Mouse (Mus musculus): Measurements from ENCODE around the gene Dgkh. TPM values are rescaled to one million over a fixed set of nuclear protein-coding genes. Genes with fewer than 3 reads are reported as not detected.

Dgkh gene
- polyA plus RNA-seq, 1 experiment from 2014 or later = 2.5 TPM

DNA sequence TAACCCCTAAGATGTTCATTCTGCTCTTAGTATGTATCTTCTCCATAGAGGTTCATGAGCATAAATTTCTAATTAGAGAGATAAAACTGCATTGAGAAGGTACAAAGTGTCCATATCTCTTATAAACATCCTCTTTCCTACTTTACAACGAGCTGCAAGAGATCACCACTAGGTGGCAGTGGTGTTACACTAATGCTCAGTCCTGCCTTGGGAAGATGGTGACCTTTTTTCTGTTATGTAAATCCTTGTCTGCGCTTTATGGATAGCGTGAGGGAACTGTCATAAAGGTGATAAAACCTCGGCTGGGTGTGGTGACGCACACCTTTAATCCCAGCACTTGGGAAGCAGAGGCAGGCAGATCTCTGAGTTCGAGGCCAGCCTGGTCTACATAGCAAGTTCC, 64.3 kb downstream of the Dgkh start:
- Histone ChIP-seq H3K9ac (no peak overlapping the region), H3K4me2 (no peak overlapping the region), H3K27me3 (no peaks in the 10 kb centered on the region), H3K9me3 (replicated peaks) (no peaks in the 10 kb centered on the region), H3K4me3 (replicated peaks) (no peak overlapping the region), H3K27ac (no peak overlapping the region), H3K4me1 (no peaks in the 10 kb centered on the region), H3K36me3 (no peaks in the 10 kb centered on the region)
- WGBS = 20% methylated on average over 6 of the region's 6 CpGs
- ATAC-seq (replicated peaks; ENCODE audit: low FRiP score) = no peak; the same call in 1 of the 2 replicates

DNA sequence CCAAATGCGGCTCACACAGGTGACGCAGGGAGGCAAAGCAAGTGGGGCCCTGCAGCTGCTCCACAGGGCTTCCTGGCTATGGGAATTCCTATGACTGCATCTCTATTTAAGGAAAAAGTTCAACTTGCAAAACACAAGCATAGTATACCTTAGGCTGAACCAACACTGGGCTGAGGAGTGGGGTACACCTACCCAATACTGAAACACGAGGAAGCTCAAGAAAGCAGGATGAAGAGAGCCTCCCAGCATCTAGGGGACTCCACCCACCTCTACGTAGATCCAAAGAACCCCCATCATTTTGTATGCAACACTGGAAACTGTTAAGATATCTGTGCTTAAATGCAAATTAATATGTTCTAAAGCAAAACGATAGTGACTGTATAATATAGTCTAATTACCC, 64.8 kb downstream of the Dgkh start:
- ATAC-seq (replicated peaks; ENCODE audit: low FRiP score) = no peak
- Histone ChIP-seq H3K9me3 (replicated peaks) (no peaks in the 10 kb centered on the region), H3K4me3 (replicated peaks) (no peak overlapping the region), H3K27me3 (no peaks in the 10 kb centered on the region), H3K4me1 (no peaks in the 10 kb centered on the region), H3K4me2 (no peak overlapping the region), H3K9ac (no peak overlapping the region), H3K36me3 (no peaks in the 10 kb centered on the region), H3K27ac (no peak overlapping the region)
- WGBS = 62% methylated on average over 5 of the region's 5 CpGs

GRCm38 (mm10) chr14:78662641-78663040, 69.9 kb downstream of the Dgkh start:
- no peak overlapping the region for H3K9ac ChIP-seq
- no peak overlapping the region for H3K27ac ChIP-seq
- H3K9me3 ChIP-seq (replicated peaks) = 0 out of 2 replicates have a peak, but pooled peaks cover 3% of the 10 kb centered on the region
- 0 out of 2 replicates have a peak, but pooled peaks cover 3% of the 10 kb centered on the region for H3K36me3 ChIP-seq
- no peaks in the 10 kb centered on the region for H3K4me1 ChIP-seq
- 74% methylated on average over 5 of the region's 5 CpGs for WGBS
- H3K4me3 ChIP-seq (replicated peaks) = no peak overlapping the region
- H3K4me2 ChIP-seq = no peak overlapping the region
- ATAC-seq (replicated peaks; ENCODE audit: low FRiP score) = no peak
- no peaks in the 10 kb centered on the region for H3K27me3 ChIP-seq

DNA sequence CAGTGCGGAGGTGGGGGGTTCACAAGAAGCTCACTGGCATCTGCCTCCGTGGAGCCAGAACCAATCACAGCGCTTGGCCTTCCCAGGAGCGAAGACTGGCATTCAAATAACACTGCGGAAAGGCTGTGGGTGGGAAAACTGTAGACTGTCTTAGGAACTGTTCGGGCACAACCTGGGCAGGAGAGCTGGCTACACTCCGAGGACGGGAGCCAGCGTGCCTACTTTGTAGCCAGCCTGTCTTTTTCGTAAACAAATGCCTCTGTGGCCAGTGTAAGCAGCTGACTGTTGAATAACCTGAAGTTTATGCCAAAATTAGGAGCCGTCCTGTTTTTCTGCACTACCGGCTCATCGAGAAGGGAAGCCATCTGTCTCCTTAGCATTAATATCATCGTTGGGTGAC, 71.1 kb downstream of the Dgkh start:
- Histone ChIP-seq H3K27ac (no peak overlapping the region), H3K4me3 (replicated peaks) (no peak overlapping the region), H3K4me2 (no peak overlapping the region), H3K4me1 (peaks cover 4% of the 10 kb centered on the region; the same call in 1 of the 2 replicates), H3K9ac (no peak overlapping the region), H3K27me3 (no peaks in the 10 kb centered on the region), H3K9me3 (replicated peaks) (0 out of 2 replicates have a peak, but pooled peaks cover 3% of the 10 kb centered on the region), H3K36me3 (peaks cover 3% of the 10 kb centered on the region; the same call in 1 of the 2 replicates)
- 95% methylated on average over 14 of the region's 14 CpGs for WGBS
- no peak for ATAC-seq (replicated peaks; ENCODE audit: low FRiP score)

- Histone ChIP-seq H3K4me2 (no peak overlapping the region), H3K9ac (no peak overlapping the region), H3K36me3 (peaks cover 3% of the 10 kb centered on the region; the same call in 1 of the 2 replicates), H3K27ac (no peak overlapping the region), H3K4me3 (replicated peaks) (no peak overlapping the region), H3K4me1 (peaks cover 6% of the 10 kb centered on the region; the same call in 1 of the 2 replicates), H3K27me3 (no peaks in the 10 kb centered on the region), H3K9me3 (replicated peaks) (0 out of 2 replicates have a peak, but pooled peaks cover 3% of the 10 kb centered on the region)
- WGBS = 95% methylated on average over 6 of the region's 6 CpGs
- no peak for ATAC-seq (replicated peaks; ENCODE audit: low FRiP score)
These were observed 73.9 kb downstream of the Dgkh start for GRCm38 (mm10) chr14:78658697-78659096.

GRCm38 (mm10) chr14:78656832-78657626, 75.5 kb downstream of the Dgkh start:
- peaks cover 6% of the 10 kb centered on the region; the same call in 1 of the 2 replicates for H3K4me1 ChIP-seq
- H3K4me3 ChIP-seq (replicated peaks) = no peak overlapping the region
- peaks cover 3% of the 10 kb centered on the region; the same call in 1 of the 2 replicates for H3K36me3 ChIP-seq
- H3K9me3 ChIP-seq (replicated peaks) = 0 out of 2 replicates have a peak, but pooled peaks cover 3% of the 10 kb centered on the region
- ATAC-seq (replicated peaks; ENCODE audit: low FRiP score) = 0 out of 2 replicates have a peak, but pooled peaks have one; percentile 36
- H3K27me3 ChIP-seq = no peaks in the 10 kb centered on the region
- H3K27ac ChIP-seq = no peak overlapping the region
- H3K9ac ChIP-seq = no peak overlapping the region
- H3K4me2 ChIP-seq = no peak overlapping the region
- 76% methylated on average over 18 of the region's 18 CpGs for WGBS

DNA sequence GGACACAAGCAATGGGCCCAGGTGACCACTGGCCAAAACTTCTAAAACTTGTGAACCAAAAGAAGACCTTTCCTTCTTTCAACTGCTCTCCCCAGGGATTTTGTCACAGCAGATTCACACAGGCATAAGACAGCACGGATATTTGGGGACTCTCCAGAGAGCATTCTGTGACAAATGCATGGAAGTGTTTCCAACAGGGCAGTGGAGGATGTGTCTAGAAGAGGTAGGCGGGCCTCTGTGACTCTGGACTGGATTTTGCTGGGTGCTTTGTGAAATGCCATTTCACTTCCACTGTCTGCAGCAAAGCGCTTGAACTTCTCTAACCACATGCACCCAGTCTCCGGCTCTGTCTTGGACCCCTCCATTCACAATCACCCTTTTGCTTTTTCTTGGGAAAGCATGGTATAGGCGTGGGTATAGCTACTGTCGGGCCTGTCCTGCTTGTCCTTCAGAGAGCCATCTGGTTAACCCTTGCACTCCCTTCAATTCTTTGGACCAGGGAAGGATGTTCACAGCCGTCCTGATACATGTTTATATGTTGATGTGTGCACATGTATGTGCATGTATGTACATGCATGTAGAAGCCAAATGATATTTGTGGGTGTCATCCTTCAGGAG, 77.5 kb downstream of the Dgkh start:
- no peak overlapping the region for H3K27ac ChIP-seq
- no peaks in the 10 kb centered on the region for H3K27me3 ChIP-seq
- no peak overlapping the region for H3K4me3 ChIP-seq (replicated peaks)
- H3K9ac ChIP-seq = no peak overlapping the region
- H3K4me2 ChIP-seq = no peak overlapping the region
- H3K36me3 ChIP-seq = peaks cover 9% of the 10 kb centered on the region
- peak; percentile 33; the same call in 1 of the 2 replicates for ATAC-seq (replicated peaks; ENCODE audit: low FRiP score)
- peaks cover 9% of the 10 kb centered on the region; the same call in 1 of the 2 replicates for H3K4me1 ChIP-seq
- H3K9me3 ChIP-seq (replicated peaks) = no peaks in the 10 kb centered on the region
- 90% methylated on average over 7 of the region's 7 CpGs for WGBS

- Histone ChIP-seq H3K27me3 (no peaks in the 10 kb centered on the region), H3K36me3 (peaks cover 9% of the 10 kb centered on the region), H3K4me3 (replicated peaks) (no peak overlapping the region), H3K4me1 (peaks cover 16% of the 10 kb centered on the region; the same call in 1 of the 2 replicates), H3K4me2 (no peak overlapping the region), H3K27ac (no peak overlapping the region), H3K9me3 (replicated peaks) (no peaks in the 10 kb centered on the region), H3K9ac (no peak overlapping the region)
- 82% methylated on average over 10 of the region's 10 CpGs for WGBS
- ATAC-seq (replicated peaks; ENCODE audit: low FRiP score) = no peak
These were observed 78.4 kb downstream of the Dgkh start for GRCm38 (mm10) chr14:78654196-78654595.

- H3K4me1 ChIP-seq = peaks cover 16% of the 10 kb centered on the region; the same call in 1 of the 2 replicates
- H3K27ac ChIP-seq = no peak overlapping the region
- WGBS = 95% methylated on average over 5 of the region's 5 CpGs
- H3K27me3 ChIP-seq = no peaks in the 10 kb centered on the region
- ATAC-seq (replicated peaks; ENCODE audit: low FRiP score) = no peak
- peaks cover 9% of the 10 kb centered on the region for H3K36me3 ChIP-seq
- no peak overlapping the region for H3K4me2 ChIP-seq
- no peaks in the 10 kb centered on the region for H3K9me3 ChIP-seq (replicated peaks)
- H3K9ac ChIP-seq = no peak overlapping the region
- no peak overlapping the region for H3K4me3 ChIP-seq (replicated peaks)
These were observed 79.2 kb downstream of the Dgkh start for GRCm38 (mm10) chr14:78653333-78653732.

DNA sequence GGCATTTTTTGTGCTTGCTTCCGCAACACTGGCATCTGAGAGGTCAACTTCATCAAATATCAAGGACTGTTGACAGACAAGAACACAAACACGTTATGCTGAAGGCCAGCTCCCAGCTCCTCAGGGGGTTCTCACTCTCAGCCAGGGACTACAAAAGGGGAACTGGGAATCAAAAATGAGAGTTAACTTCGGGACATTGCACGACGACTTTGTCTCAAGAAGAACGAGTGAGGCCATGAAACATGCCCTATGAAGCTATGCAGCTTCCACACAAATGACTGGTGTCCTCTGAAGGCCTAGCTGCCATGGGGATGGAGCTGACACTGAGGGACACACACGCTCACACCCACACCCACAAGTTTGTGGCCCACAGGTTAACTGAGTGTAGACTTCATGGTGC, 80.9 kb downstream of the Dgkh start:
- no peak for ATAC-seq (replicated peaks; ENCODE audit: low FRiP score)
- WGBS = 82% methylated on average over 7 of the region's 7 CpGs
- no peak overlapping the region for H3K4me3 ChIP-seq (replicated peaks)
- H3K9me3 ChIP-seq (replicated peaks) = no peaks in the 10 kb centered on the region
- H3K27ac ChIP-seq = no peak overlapping the region
- peaks cover 13% of the 10 kb centered on the region; the same call in 1 of the 2 replicates for H3K4me1 ChIP-seq
- no peak overlapping the region for H3K4me2 ChIP-seq
- no peaks in the 10 kb centered on the region for H3K27me3 ChIP-seq
- peaks cover 9% of the 10 kb centered on the region for H3K36me3 ChIP-seq
- no peak overlapping the region for H3K9ac ChIP-seq

DNA sequence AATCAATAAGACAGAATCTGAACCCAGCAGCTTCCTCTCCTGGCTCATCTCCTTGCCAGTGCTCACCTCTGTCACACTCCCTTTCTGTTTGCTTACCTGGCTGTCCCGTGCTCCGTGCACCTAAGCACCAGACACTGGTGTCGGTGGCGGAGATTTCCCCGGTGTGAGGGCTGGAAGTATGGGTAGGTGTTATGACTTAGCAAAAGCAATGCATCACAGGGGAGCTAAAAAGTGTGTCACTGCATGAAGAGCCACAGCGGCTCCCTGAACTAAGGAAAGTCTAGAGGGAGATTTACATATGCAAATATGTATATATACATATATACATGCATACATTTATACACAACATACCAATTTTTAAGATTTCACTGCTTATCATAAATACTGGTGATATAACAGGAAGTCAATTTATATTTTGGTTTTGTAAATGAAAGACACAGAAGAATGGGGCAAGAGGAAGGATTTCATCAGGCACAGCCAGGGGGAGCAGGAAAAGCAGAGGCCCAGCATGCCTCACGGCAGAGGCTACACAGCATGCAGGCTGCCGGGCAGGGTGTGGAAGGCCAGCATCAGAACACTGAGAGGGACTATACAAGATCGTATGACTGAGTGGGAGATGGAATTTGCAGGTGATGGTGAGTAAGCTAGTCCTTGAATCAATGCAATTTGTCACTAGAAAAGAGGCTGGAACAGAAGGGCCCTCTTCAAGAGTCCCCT, 82.0 kb downstream of the Dgkh start:
- no peak overlapping the region for H3K4me3 ChIP-seq (replicated peaks)
- H3K27me3 ChIP-seq = no peaks in the 10 kb centered on the region
- 0 out of 2 replicates have a peak, but pooled peaks have one; percentile 22 for ATAC-seq (replicated peaks; ENCODE audit: low FRiP score)
- H3K4me2 ChIP-seq = no peak overlapping the region
- WGBS = 65% methylated on average over 9 of the region's 9 CpGs
- H3K9me3 ChIP-seq (replicated peaks) = no peaks in the 10 kb centered on the region
- no peak overlapping the region for H3K27ac ChIP-seq
- H3K4me1 ChIP-seq = peaks cover 9% of the 10 kb centered on the region; the same call in 1 of the 2 replicates
- H3K9ac ChIP-seq = no peak overlapping the region
- peaks cover 9% of the 10 kb centered on the region for H3K36me3 ChIP-seq
